Mouse (Mus musculus): Measurements from ENCODE around the gene Cldn18.

GRCm38 (mm10) chr9:99725278-99725677 lies 8.2 kb upstream of the Cldn18 start:
- no peak for TF ChIP-seq CTCF (IDR thresholded peaks at IDR 0.05; ENCODE audit: low read depth)
- no peak for TF ChIP-seq EP300 (IDR thresholded peaks at IDR 0.05; ENCODE audit: low read depth)
